Mouse (Mus musculus): ENCODE results near the gene Scn2b. TPM values are rescaled to one million over a fixed set of nuclear protein-coding genes. Genes with fewer than 3 reads are reported as not detected.

Scn2b gene
- polyA plus RNA-seq, 2 experiments = 3.3 to 6.6 TPM

- H3K4me2 ChIP-seq (replicated peaks; ENCODE audit: low read depth, low read length, severe bottlenecking) = no peak overlapping the region
- H3K9ac ChIP-seq (ENCODE audit: low read depth, low read length, severe bottlenecking) = no peak overlapping the region
- H3K36me3 ChIP-seq (ENCODE audit: control insufficient read depth, insufficient read depth, low read length) = no peaks in the 10 kb centered on the region
- no peak overlapping the region for H3K4me3 ChIP-seq (replicated peaks; ENCODE audit: low read length)
- H3K4me1 ChIP-seq (ENCODE audit: control insufficient read depth, insufficient read depth, low read length) = no peaks in the 10 kb centered on the region
- no peak for TF ChIP-seq POLR2A (IDR thresholded peaks at IDR 0.05; ENCODE audit: borderline replicate concordance, extremely low read depth, insufficient read depth, insufficient read length)
- DNase-seq (ENCODE audit: low spot score) (no peak), ATAC-seq (ENCODE audit: low FRiP score, low read depth) (no peak)
- no peak overlapping the region for H3K27ac ChIP-seq (replicated peaks; ENCODE audit: low read depth, low read length)
- H3K27me3 ChIP-seq (ENCODE audit: control insufficient read depth, insufficient read depth, low read length) = no peaks in the 10 kb centered on the region
- H3K9me3 ChIP-seq (ENCODE audit: control insufficient read depth, low read length) = no peaks in the 10 kb centered on the region
- 72% methylated on average over 6 of the region's 6 CpGs for WGBS
Observed at GRCm38 (mm10) chr9:45095149-45095937, 22.2 kb upstream of the Scn2b start.

- H3K4me1 ChIP-seq (ENCODE audit: control insufficient read depth, insufficient read depth, low read length) = no peaks in the 10 kb centered on the region
- no peak for DNase-seq (ENCODE audit: low spot score)
- H3K36me3 ChIP-seq (ENCODE audit: control insufficient read depth, insufficient read depth, low read length) = no peaks in the 10 kb centered on the region
- no peaks in the 10 kb centered on the region for H3K27me3 ChIP-seq (ENCODE audit: control insufficient read depth, insufficient read depth, low read length)
- TF ChIP-seq POLR2A (IDR thresholded peaks at IDR 0.05; ENCODE audit: borderline replicate concordance, extremely low read depth, insufficient read depth, insufficient read length) = no peak
- H3K4me3 ChIP-seq (replicated peaks; ENCODE audit: low read length) = no peak overlapping the region
- WGBS = 85% methylated on average over 5 of the region's 5 CpGs
- no peak for ATAC-seq (ENCODE audit: low FRiP score, low read depth)
- no peak overlapping the region for H3K9ac ChIP-seq (ENCODE audit: low read depth, low read length, severe bottlenecking)
- H3K27ac ChIP-seq (replicated peaks; ENCODE audit: low read depth, low read length) = no peak overlapping the region
- no peak overlapping the region for H3K4me2 ChIP-seq (replicated peaks; ENCODE audit: low read depth, low read length, severe bottlenecking)
- H3K9me3 ChIP-seq (ENCODE audit: control insufficient read depth, low read length) = no peaks in the 10 kb centered on the region
Observed at GRCm38 (mm10) chr9:45097877-45098276, 19.7 kb upstream of the Scn2b start.

- H3K4me1 ChIP-seq (ENCODE audit: control insufficient read depth, insufficient read depth, low read length) = no peaks in the 10 kb centered on the region
- H3K27ac ChIP-seq (replicated peaks; ENCODE audit: low read depth, low read length) = no peak overlapping the region
- no peak overlapping the region for H3K9ac ChIP-seq (ENCODE audit: low read depth, low read length, severe bottlenecking)
- no peaks in the 10 kb centered on the region for H3K36me3 ChIP-seq (ENCODE audit: control insufficient read depth, insufficient read depth, low read length)
- no peaks in the 10 kb centered on the region for H3K9me3 ChIP-seq (ENCODE audit: control insufficient read depth, low read length)
- H3K27me3 ChIP-seq (ENCODE audit: control insufficient read depth, insufficient read depth, low read length) = no peaks in the 10 kb centered on the region
- H3K4me2 ChIP-seq (replicated peaks; ENCODE audit: low read depth, low read length, severe bottlenecking) = no peak overlapping the region
- no peak overlapping the region for H3K4me3 ChIP-seq (replicated peaks; ENCODE audit: low read length)
- ATAC-seq (ENCODE audit: low FRiP score, low read depth) = no peak
- no peak for DNase-seq (ENCODE audit: low spot score)
- 23% methylated on average over 3 of the region's 3 CpGs for WGBS
- TF ChIP-seq POLR2A (IDR thresholded peaks at IDR 0.05; ENCODE audit: borderline replicate concordance, extremely low read depth, insufficient read depth, insufficient read length) = no peak
Observed at GRCm38 (mm10) chr9:45098426-45098825, 19.2 kb upstream of the Scn2b start.

DNA sequence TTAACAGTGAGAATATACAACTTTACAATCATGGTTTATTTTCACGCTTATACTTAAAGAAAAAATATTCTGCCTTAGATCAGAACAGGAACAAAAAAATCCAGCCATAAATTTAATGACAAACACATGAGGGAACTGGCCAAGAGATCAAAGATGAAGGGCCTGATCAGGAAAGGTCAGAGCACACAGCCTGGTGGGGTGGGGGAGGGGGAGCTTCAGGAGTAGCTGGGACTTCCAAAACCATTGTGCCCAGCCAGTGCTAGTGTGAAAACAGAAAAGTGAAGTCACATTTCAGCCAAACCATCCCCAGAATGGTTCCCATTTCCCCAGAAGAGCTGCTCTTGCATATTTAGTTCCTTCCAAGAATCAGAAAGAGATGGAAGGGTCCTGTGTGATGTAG lies 15.1 kb upstream of the Scn2b start:
- DNase-seq (ENCODE audit: low spot score) (no peak), ATAC-seq (ENCODE audit: low FRiP score, low read depth) (no peak)
- no peaks in the 10 kb centered on the region for H3K9me3 ChIP-seq (ENCODE audit: control insufficient read depth, low read length)
- no peak overlapping the region for H3K27ac ChIP-seq (replicated peaks; ENCODE audit: low read depth, low read length)
- H3K36me3 ChIP-seq (ENCODE audit: control insufficient read depth, insufficient read depth, low read length) = no peaks in the 10 kb centered on the region
- no peak overlapping the region for H3K9ac ChIP-seq (ENCODE audit: low read depth, low read length, severe bottlenecking)
- no peak for TF ChIP-seq POLR2A (IDR thresholded peaks at IDR 0.05; ENCODE audit: borderline replicate concordance, extremely low read depth, insufficient read depth, insufficient read length)
- H3K4me1 ChIP-seq (ENCODE audit: control insufficient read depth, insufficient read depth, low read length) = no peaks in the 10 kb centered on the region
- WGBS = 26% methylated on average over 1 of the region's 1 CpGs
- H3K27me3 ChIP-seq (ENCODE audit: control insufficient read depth, insufficient read depth, low read length) = no peaks in the 10 kb centered on the region
- no peak overlapping the region for H3K4me3 ChIP-seq (replicated peaks; ENCODE audit: low read length)
- H3K4me2 ChIP-seq (replicated peaks; ENCODE audit: low read depth, low read length, severe bottlenecking) = no peak overlapping the region

- no peak for DNase-seq (ENCODE audit: low spot score)
- Histone ChIP-seq H3K4me2 (replicated peaks; ENCODE audit: low read depth, low read length, severe bottlenecking) (no peak overlapping the region), H3K36me3 (ENCODE audit: control insufficient read depth, insufficient read depth, low read length) (no peaks in the 10 kb centered on the region), H3K4me1 (ENCODE audit: control insufficient read depth, insufficient read depth, low read length) (no peaks in the 10 kb centered on the region), H3K4me3 (replicated peaks; ENCODE audit: low read length) (no peak overlapping the region), H3K9me3 (ENCODE audit: control insufficient read depth, low read length) (no peaks in the 10 kb centered on the region), H3K9ac (ENCODE audit: low read depth, low read length, severe bottlenecking) (no peak overlapping the region), H3K27me3 (ENCODE audit: control insufficient read depth, insufficient read depth, low read length) (no peaks in the 10 kb centered on the region), H3K27ac (replicated peaks; ENCODE audit: low read depth, low read length) (no peak overlapping the region)
- no peak for TF ChIP-seq POLR2A (IDR thresholded peaks at IDR 0.05; ENCODE audit: borderline replicate concordance, extremely low read depth, insufficient read depth, insufficient read length)
- 23% methylated on average over 11 of the region's 11 CpGs for WGBS
- ATAC-seq (ENCODE audit: low FRiP score, low read depth) = no peak
Observed at GRCm38 (mm10) chr9:45103211-45103979, 14.2 kb upstream of the Scn2b start.

Data from limb, embryonic 14.5 days (tissue).